Mouse (Mus musculus): ENCODE results near the gene Nt5c2. TPM values are rescaled to one million over a fixed set of nuclear protein-coding genes. Genes with fewer than 3 reads are reported as not detected.
"Not testable (repeated sequence)": the region's sequence is repeated elsewhere in the genome, so short reads cannot be mapped to it uniquely, and the experiment has no call there.

Gene Nt5c2
- polyA plus RNA-seq, 1 experiment from 2014 or later: 68.8 TPM

DNA sequence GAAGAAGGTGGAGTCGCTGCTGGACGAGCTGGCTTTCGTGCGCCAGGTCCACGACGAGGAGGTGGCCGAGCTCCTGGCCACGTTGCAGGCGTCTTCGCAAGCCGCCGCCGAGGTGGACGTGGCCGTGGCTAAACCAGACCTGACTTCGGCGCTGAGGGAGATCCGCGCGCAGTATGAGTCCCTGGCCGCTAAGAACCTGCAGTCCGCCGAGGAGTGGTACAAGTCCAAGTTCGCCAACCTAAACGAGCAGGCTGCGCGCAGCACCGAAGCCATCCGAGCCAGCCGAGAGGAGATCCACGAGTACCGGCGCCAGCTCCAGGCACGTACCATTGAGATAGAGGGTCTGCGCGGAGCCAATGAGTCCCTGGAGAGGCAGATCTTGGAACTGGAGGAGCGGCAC is 443 bp upstream of the Nt5c2 start:
- peak overlapping the region; percentile 83 for H3K9ac ChIP-seq
- ATAC-seq: peak; percentile 14; the same call in 1 of the 2 replicates
- under 1% methylated on average over 37 of the region's 37 CpGs for WGBS

DNA sequence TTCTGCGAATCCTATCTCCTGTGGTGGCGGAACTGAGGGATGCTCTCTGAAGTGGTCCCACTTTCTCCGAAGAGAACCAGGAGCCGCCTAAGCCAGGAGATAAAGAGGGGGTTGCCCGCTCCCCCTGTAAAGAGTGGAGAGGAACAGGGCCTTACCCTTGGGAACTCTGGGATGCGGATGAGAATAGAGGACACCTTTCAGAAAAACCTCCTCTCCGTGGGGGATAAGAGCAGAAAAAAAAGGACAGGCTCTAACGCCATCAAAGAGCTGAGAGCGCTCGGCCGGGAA is 850 bp downstream of the Nt5c2 start:
- H3K4me3 ChIP-seq: peak overlapping the region; percentile 64
- peak; percentile 42 for ATAC-seq
- peaks cover 11% of the 10 kb centered on the region for H3K4me1 ChIP-seq
- H3K27me3 ChIP-seq: peaks cover 61% of the 10 kb centered on the region
- under 1% methylated on average over 11 of the region's 11 CpGs for WGBS
- no peaks in the 10 kb centered on the region for H3K36me3 ChIP-seq (ENCODE audit: poor library complexity, severe bottlenecking)
- peak overlapping the region; percentile 83 for H3K9ac ChIP-seq
- H3K27ac ChIP-seq: peak overlapping the region; percentile 92
- H3K9me3 ChIP-seq (replicated peaks): no peaks in the 10 kb centered on the region
- H3K4me2 ChIP-seq: peak overlapping the region; percentile 78

More for the DNA sequence above, 443 bp upstream of the Nt5c2 start:
- H3K36me3 ChIP-seq (ENCODE audit: poor library complexity, severe bottlenecking): no peaks in the 10 kb centered on the region
- H3K4me1 ChIP-seq: peaks cover 21% of the 10 kb centered on the region
- peak overlapping the region; percentile 78 for H3K4me2 ChIP-seq
- H3K9me3 ChIP-seq (replicated peaks): no peaks in the 10 kb centered on the region
- H3K27me3 ChIP-seq: peaks cover 61% of the 10 kb centered on the region
- peak overlapping the region; percentile 64 for H3K4me3 ChIP-seq
- H3K27ac ChIP-seq: peak overlapping the region; percentile 92

GRCm38 (mm10) chr19:47013340-47014158 is 1.4 kb downstream of the Nt5c2 start:
- no peaks in the 10 kb centered on the region for H3K9me3 ChIP-seq (replicated peaks)
- ATAC-seq: no peak
- H3K4me1 ChIP-seq: peaks cover 8% of the 10 kb centered on the region
- peak overlapping the region; percentile 83 for H3K9ac ChIP-seq
- peak overlapping the region; percentile 78 for H3K4me2 ChIP-seq
- H3K27me3 ChIP-seq: peaks cover 61% of the 10 kb centered on the region
- no peaks in the 10 kb centered on the region for H3K36me3 ChIP-seq (ENCODE audit: poor library complexity, severe bottlenecking)
- WGBS: 8% methylated on average over 20 of the region's 20 CpGs
- peak overlapping the region; percentile 64 for H3K4me3 ChIP-seq
- H3K27ac ChIP-seq: peak overlapping the region; percentile 92

- H3K4me2 ChIP-seq: no peak overlapping the region
- H3K4me3 ChIP-seq: no peak overlapping the region
- H3K4me1 ChIP-seq: peaks cover 8% of the 10 kb centered on the region
These were observed 2.3 kb downstream of the Nt5c2 start for GRCm38 (mm10) chr19:47012521-47013130.

DNA sequence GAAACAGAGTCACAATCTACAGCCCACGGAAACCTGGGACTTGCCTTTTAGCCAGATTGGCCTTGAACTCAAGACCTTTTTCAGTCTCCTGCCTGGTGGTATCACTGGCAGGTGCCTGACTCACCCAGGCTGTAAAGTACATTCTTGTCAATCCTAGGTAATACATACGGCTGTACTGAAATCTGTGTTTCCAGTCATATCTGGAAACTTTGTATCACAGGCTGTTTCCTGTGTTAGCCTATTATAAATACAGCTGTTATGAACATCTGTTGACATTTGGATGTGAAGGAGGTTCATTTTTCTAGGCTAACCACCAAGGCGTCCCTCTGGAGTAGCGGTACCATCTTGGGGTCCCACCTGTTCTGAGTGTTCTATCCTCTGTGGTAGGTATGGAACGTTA is 5.0 kb downstream of the Nt5c2 start:
- H3K9me3 ChIP-seq (replicated peaks): peaks cover 4% of the 10 kb centered on the region; the same call in 1 of the 2 replicates
- H3K36me3 ChIP-seq (ENCODE audit: poor library complexity, severe bottlenecking): no peaks in the 10 kb centered on the region
- H3K9ac ChIP-seq: no peak overlapping the region
- no peak for ATAC-seq
- no peak overlapping the region for H3K27ac ChIP-seq
- H3K4me3 ChIP-seq: no peak overlapping the region
- H3K4me1 ChIP-seq: no peaks in the 10 kb centered on the region
- WGBS: 89% methylated on average over 5 of the region's 5 CpGs
- peaks cover 32% of the 10 kb centered on the region for H3K27me3 ChIP-seq
- H3K4me2 ChIP-seq: no peak overlapping the region

More at GRCm38 (mm10) chr19:47012521-47013130, 2.3 kb downstream of the Nt5c2 start:
- Histone ChIP-seq H3K36me3 (ENCODE audit: poor library complexity, severe bottlenecking) (no peaks in the 10 kb centered on the region), H3K9me3 (replicated peaks) (peaks cover 4% of the 10 kb centered on the region; the same call in 1 of the 2 replicates), H3K27me3 (peaks cover 54% of the 10 kb centered on the region), H3K9ac (no peak overlapping the region), H3K27ac (no peak overlapping the region)
- no peak for ATAC-seq
- 83% methylated on average over 15 of the region's 15 CpGs for WGBS

GRCm38 (mm10) chr19:47009420-47009819 is 5.5 kb downstream of the Nt5c2 start:
- no peak for ATAC-seq
- no peaks in the 10 kb centered on the region for H3K4me1 ChIP-seq
- peaks cover 26% of the 10 kb centered on the region for H3K27me3 ChIP-seq
- H3K4me3 ChIP-seq: no peak overlapping the region
- H3K9me3 ChIP-seq (replicated peaks): peaks cover 4% of the 10 kb centered on the region; the same call in 1 of the 2 replicates
- no peaks in the 10 kb centered on the region for H3K36me3 ChIP-seq (ENCODE audit: poor library complexity, severe bottlenecking)
- WGBS: 94% methylated on average over 7 of the region's 7 CpGs
- no peak overlapping the region for H3K9ac ChIP-seq
- no peak overlapping the region for H3K4me2 ChIP-seq
- H3K27ac ChIP-seq: no peak overlapping the region

DNA sequence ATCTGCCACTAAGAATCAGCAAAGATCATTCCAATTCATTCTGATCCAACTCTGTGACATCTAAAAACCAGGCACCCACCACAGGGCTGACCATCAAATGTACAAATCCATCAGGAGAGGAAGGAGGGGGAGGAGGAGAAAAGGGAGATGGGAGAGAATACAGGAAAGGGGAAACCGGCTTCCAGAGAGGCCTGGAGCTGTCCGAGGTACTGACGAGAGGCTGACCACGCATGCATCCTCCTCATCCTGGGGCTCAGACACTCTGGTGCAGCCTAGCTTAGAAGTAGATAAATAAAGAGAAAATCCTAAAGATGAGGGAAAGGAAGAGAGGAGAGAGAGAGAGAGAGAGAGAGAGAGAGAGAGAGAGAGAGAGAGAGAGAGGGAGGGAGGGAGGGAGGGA is 8.6 kb downstream of the Nt5c2 start:
- Histone ChIP-seq H3K27me3 (no peaks in the 10 kb centered on the region), H3K4me3 (no peak overlapping the region), H3K4me2 (no peak overlapping the region), H3K27ac (no peak overlapping the region), H3K9ac (no peak overlapping the region), H3K36me3 (ENCODE audit: poor library complexity, severe bottlenecking) (no peaks in the 10 kb centered on the region), H3K9me3 (replicated peaks) (peaks cover 4% of the 10 kb centered on the region; the same call in 1 of the 2 replicates), H3K4me1 (no peaks in the 10 kb centered on the region)
- ATAC-seq: no peak
- WGBS: 1% methylated on average over 4 of the region's 4 CpGs

GRCm38 (mm10) chr19:47005873-47006272 is 9.1 kb downstream of the Nt5c2 start:
- no peaks in the 10 kb centered on the region for H3K36me3 ChIP-seq (ENCODE audit: poor library complexity, severe bottlenecking)
- peaks cover 4% of the 10 kb centered on the region; the same call in 1 of the 2 replicates for H3K9me3 ChIP-seq (replicated peaks)
- no peak for ATAC-seq
- no peak overlapping the region for H3K4me2 ChIP-seq
- H3K4me1 ChIP-seq: no peaks in the 10 kb centered on the region
- no peak overlapping the region for H3K27ac ChIP-seq
- 58% methylated on average over 5 of the region's 5 CpGs for WGBS
- H3K4me3 ChIP-seq: no peak overlapping the region
- no peaks in the 10 kb centered on the region for H3K27me3 ChIP-seq
- H3K9ac ChIP-seq: no peak overlapping the region

DNA sequence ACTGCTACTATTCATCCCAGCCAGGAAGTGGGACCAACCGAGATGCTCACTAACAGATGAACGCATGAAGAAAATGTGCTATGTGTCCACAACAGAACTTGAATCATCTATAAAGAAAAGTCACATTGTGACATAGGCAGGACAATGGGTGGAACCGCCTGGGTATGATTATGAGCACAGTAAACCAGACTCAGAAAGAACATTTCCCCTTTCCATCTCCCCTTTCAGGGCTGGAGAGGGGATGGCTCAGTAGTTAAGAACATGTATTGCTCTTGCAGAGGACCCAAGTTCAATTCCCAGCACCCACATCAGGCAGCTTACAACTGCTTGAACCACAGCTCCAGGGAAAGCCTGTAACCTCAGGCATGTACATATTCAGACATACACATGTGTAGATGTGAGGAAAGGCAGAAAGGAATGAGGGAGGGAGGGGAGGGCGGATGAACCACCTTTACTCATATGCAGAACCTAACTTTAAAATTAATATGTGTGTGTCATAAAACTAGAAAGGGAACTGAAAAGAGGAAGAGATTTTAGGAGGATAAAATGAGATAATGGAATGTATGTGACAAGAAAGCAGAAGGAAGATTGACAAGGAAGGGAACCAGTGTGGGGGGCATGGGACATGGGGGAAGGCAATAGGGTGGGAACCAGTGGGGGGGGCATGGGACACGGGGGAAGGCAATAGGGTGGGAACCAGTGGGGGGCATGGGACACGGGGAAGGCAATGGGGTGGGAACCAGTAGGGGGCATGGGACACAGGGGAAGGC is 11.0 kb downstream of the Nt5c2 start:
- Histone ChIP-seq H3K9ac (no peak overlapping the region), H3K27me3 (no peaks in the 10 kb centered on the region), H3K4me3 (no peak overlapping the region), H3K9me3 (replicated peaks) (peaks cover 4% of the 10 kb centered on the region; the same call in 1 of the 2 replicates), H3K4me2 (no peak overlapping the region), H3K36me3 (ENCODE audit: poor library complexity, severe bottlenecking) (no peaks in the 10 kb centered on the region), H3K27ac (no peak overlapping the region), H3K4me1 (no peaks in the 10 kb centered on the region)
- ATAC-seq: no peak
- WGBS: 89% methylated on average over 6 of the region's 6 CpGs

DNA sequence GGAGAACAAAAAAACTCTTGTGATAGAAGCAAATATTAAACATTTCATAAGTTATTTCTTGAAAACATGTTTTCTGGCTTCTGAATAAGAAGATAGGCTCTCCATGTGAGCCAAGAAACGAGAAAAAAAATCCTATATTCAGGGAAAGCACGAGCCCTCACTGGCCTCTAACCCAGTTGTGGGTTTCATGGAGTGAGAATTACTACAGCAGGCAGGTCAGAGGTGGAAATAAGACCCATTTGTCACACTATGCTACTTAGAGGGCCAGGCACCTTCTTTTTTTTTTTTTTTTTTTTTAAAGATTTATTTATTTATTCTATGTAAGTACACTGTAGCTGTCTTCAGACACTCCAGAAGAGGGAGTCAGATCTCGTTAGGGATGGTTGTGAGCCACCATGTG is 14.6 kb downstream of the Nt5c2 start:
- not testable (repeated sequence) for H3K27ac ChIP-seq, H3K4me1 ChIP-seq

GRCm38 (mm10) chr19:46999753-47000152 is 15.2 kb downstream of the Nt5c2 start:
- no peak overlapping the region for H3K27ac ChIP-seq
- no peak for ATAC-seq
- no peak overlapping the region for H3K4me2 ChIP-seq
- H3K9ac ChIP-seq: no peak overlapping the region
- H3K4me3 ChIP-seq: no peak overlapping the region
- H3K9me3 ChIP-seq (replicated peaks): no peaks in the 10 kb centered on the region
- 92% methylated on average over 6 of the region's 6 CpGs for WGBS
- no peaks in the 10 kb centered on the region for H3K27me3 ChIP-seq
- H3K4me1 ChIP-seq: no peaks in the 10 kb centered on the region
- H3K36me3 ChIP-seq (ENCODE audit: poor library complexity, severe bottlenecking): no peaks in the 10 kb centered on the region

More for the DNA sequence above, 14.6 kb downstream of the Nt5c2 start:
- not testable (repeated sequence) for H3K36me3 ChIP-seq (ENCODE audit: poor library complexity, severe bottlenecking); H3K4me2 ChIP-seq; H3K4me3 ChIP-seq; H3K27me3 ChIP-seq; ATAC-seq; H3K9me3 ChIP-seq (replicated peaks); H3K9ac ChIP-seq
- 80% methylated on average over 2 of the region's 3 CpGs for WGBS

GRCm38 (mm10) chr19:46998953-46999352 is 16.0 kb downstream of the Nt5c2 start:
- no peak for ATAC-seq
- 88% methylated on average over 4 of the region's 4 CpGs for WGBS
- H3K27ac ChIP-seq: no peak overlapping the region

More at GRCm38 (mm10) chr19:46998953-46999352, 16.0 kb downstream of the Nt5c2 start:
- H3K9ac ChIP-seq: no peak overlapping the region
- H3K36me3 ChIP-seq (ENCODE audit: poor library complexity, severe bottlenecking): no peaks in the 10 kb centered on the region
- H3K9me3 ChIP-seq (replicated peaks): no peaks in the 10 kb centered on the region
- H3K4me2 ChIP-seq: no peak overlapping the region
- no peaks in the 10 kb centered on the region for H3K27me3 ChIP-seq
- no peak overlapping the region for H3K4me3 ChIP-seq
- H3K4me1 ChIP-seq: no peaks in the 10 kb centered on the region

All from forebrain, embryonic 13.5 days (tissue).